Mouse (Mus musculus): ENCODE data around the gene Pou2f3. TPM values are rescaled to one million over a fixed set of nuclear protein-coding genes. Genes with fewer than 3 reads are reported as not detected.

Gene Pou2f3
- polyA plus RNA-seq, 1 experiment from 2014 or later, result 0.11 TPM

- no peak overlapping the region for H3K4me3 ChIP-seq (ENCODE audit: low read length)
- ATAC-seq, result no peak
- 91% methylated on average over 7 of the region's 7 CpGs for WGBS
- no peak overlapping the region for H3K27ac ChIP-seq (ENCODE audit: low read depth, low read length)
- peaks cover 9% of the 10 kb centered on the region for H3K4me1 ChIP-seq (ENCODE audit: control insufficient read depth, insufficient read depth, low read depth, low read length)
- no peaks in the 10 kb centered on the region for H3K27me3 ChIP-seq (replicated peaks; ENCODE audit: control insufficient read depth, insufficient read depth, low read length)
- H3K9me3 ChIP-seq (ENCODE audit: control insufficient read depth, low read length), result no peaks in the 10 kb centered on the region
- peaks cover 11% of the 10 kb centered on the region; the same call in 1 of the 2 replicates for H3K36me3 ChIP-seq (ENCODE audit: control insufficient read depth, insufficient read depth, low read length)
- H3K9ac ChIP-seq (ENCODE audit: low read depth, low read length), result no peak overlapping the region
- H3K4me2 ChIP-seq (ENCODE audit: low read length), result no peak overlapping the region
Measured at GRCm38 (mm10) chr9:43109125-43109524, 101.0 kb downstream of the Pou2f3 start.

GRCm38 (mm10) chr9:43108721-43109120, 101.4 kb downstream of the Pou2f3 start:
- no peak for ATAC-seq
- WGBS, result 95% methylated on average over 3 of the region's 3 CpGs
- H3K4me2 ChIP-seq (ENCODE audit: low read length), result no peak overlapping the region

GRCm38 (mm10) chr9:43108081-43108480, 102.1 kb downstream of the Pou2f3 start:
- no peak overlapping the region for H3K27ac ChIP-seq (ENCODE audit: low read depth, low read length)
- no peak overlapping the region for H3K4me2 ChIP-seq (ENCODE audit: low read length)
- H3K27me3 ChIP-seq (replicated peaks; ENCODE audit: control insufficient read depth, insufficient read depth, low read length), result no peaks in the 10 kb centered on the region
- no peak overlapping the region for H3K4me3 ChIP-seq (ENCODE audit: low read length)
- ATAC-seq, result no peak
- peaks cover 11% of the 10 kb centered on the region; the same call in 1 of the 2 replicates for H3K36me3 ChIP-seq (ENCODE audit: control insufficient read depth, insufficient read depth, low read length)
- H3K4me1 ChIP-seq (ENCODE audit: control insufficient read depth, insufficient read depth, low read depth, low read length), result peaks cover 18% of the 10 kb centered on the region
- WGBS, result 93% methylated on average over 1 of the region's 1 CpGs
- no peaks in the 10 kb centered on the region for H3K9me3 ChIP-seq (ENCODE audit: control insufficient read depth, low read length)
- no peak overlapping the region for H3K9ac ChIP-seq (ENCODE audit: low read depth, low read length)

More at GRCm38 (mm10) chr9:43108721-43109120, 101.4 kb downstream of the Pou2f3 start:
- no peaks in the 10 kb centered on the region for H3K9me3 ChIP-seq (ENCODE audit: control insufficient read depth, low read length)
- peaks cover 11% of the 10 kb centered on the region; the same call in 1 of the 2 replicates for H3K36me3 ChIP-seq (ENCODE audit: control insufficient read depth, insufficient read depth, low read length)
- H3K27me3 ChIP-seq (replicated peaks; ENCODE audit: control insufficient read depth, insufficient read depth, low read length), result no peaks in the 10 kb centered on the region
- peaks cover 13% of the 10 kb centered on the region for H3K4me1 ChIP-seq (ENCODE audit: control insufficient read depth, insufficient read depth, low read depth, low read length)
- no peak overlapping the region for H3K4me3 ChIP-seq (ENCODE audit: low read length)
- no peak overlapping the region for H3K27ac ChIP-seq (ENCODE audit: low read depth, low read length)
- H3K9ac ChIP-seq (ENCODE audit: low read depth, low read length), result no peak overlapping the region

- Histone ChIP-seq H3K9ac (ENCODE audit: low read depth, low read length) (no peak overlapping the region), H3K9me3 (ENCODE audit: control insufficient read depth, low read length) (no peaks in the 10 kb centered on the region), H3K36me3 (ENCODE audit: control insufficient read depth, insufficient read depth, low read length) (peaks cover 11% of the 10 kb centered on the region; the same call in 1 of the 2 replicates), H3K4me3 (ENCODE audit: low read length) (no peak overlapping the region), H3K27ac (ENCODE audit: low read depth, low read length) (no peak overlapping the region), H3K4me2 (ENCODE audit: low read length) (no peak overlapping the region; the same call in 1 of the 2 replicates), H3K4me1 (ENCODE audit: control insufficient read depth, insufficient read depth, low read depth, low read length) (peaks cover 21% of the 10 kb centered on the region), H3K27me3 (replicated peaks; ENCODE audit: control insufficient read depth, insufficient read depth, low read length) (no peaks in the 10 kb centered on the region)
- 49% methylated on average over 5 of the region's 5 CpGs for WGBS
- ATAC-seq, result no peak
Measured at GRCm38 (mm10) chr9:43107555-43107954, 102.6 kb downstream of the Pou2f3 start.

- peak within 1 kb of the TSS; percentile 85 for H3K4me3 ChIP-seq (ENCODE audit: low read length)
- no peaks in the 10 kb centered on the region for H3K27me3 ChIP-seq (replicated peaks; ENCODE audit: control insufficient read depth, insufficient read depth, low read length)
- H3K9ac ChIP-seq (ENCODE audit: low read depth, low read length), result peak within 1 kb of the TSS; percentile 88
- no peaks in the 10 kb centered on the region for H3K9me3 ChIP-seq (ENCODE audit: control insufficient read depth, low read length)
- peak within 1 kb of the TSS; percentile 91 for H3K27ac ChIP-seq (ENCODE audit: low read depth, low read length)
- H3K4me1 ChIP-seq (ENCODE audit: control insufficient read depth, insufficient read depth, low read depth, low read length), result peaks cover 24% of the 10 kb centered on the region
- H3K36me3 ChIP-seq (ENCODE audit: control insufficient read depth, insufficient read depth, low read length), result peaks cover 11% of the 10 kb centered on the region; the same call in 1 of the 2 replicates
- peak within 1 kb of the TSS; percentile 88 for H3K4me2 ChIP-seq (ENCODE audit: low read length)
- ATAC-seq, result no peak
- WGBS, result 35% methylated on average over 10 of the region's 10 CpGs
Measured at GRCm38 (mm10) chr9:43107187-43107517, 103.0 kb downstream of the Pou2f3 start, which contains the start of gene Arhgef12. Gene Arhgef12, minus strand, starts transcription at chr9:43107239.

- Histone ChIP-seq H3K9ac (ENCODE audit: low read depth, low read length) (peak overlapping the region; percentile 88), H3K4me1 (ENCODE audit: control insufficient read depth, insufficient read depth, low read depth, low read length) (peaks cover 27% of the 10 kb centered on the region), H3K27me3 (replicated peaks; ENCODE audit: control insufficient read depth, insufficient read depth, low read length) (no peaks in the 10 kb centered on the region), H3K9me3 (ENCODE audit: control insufficient read depth, low read length) (no peaks in the 10 kb centered on the region), H3K36me3 (ENCODE audit: control insufficient read depth, insufficient read depth, low read length) (peaks cover 11% of the 10 kb centered on the region; the same call in 1 of the 2 replicates), H3K27ac (ENCODE audit: low read depth, low read length) (peak overlapping the region; percentile 91), H3K4me2 (ENCODE audit: low read length) (peak overlapping the region; percentile 88), H3K4me3 (ENCODE audit: low read length) (peak overlapping the region; percentile 85)
- ATAC-seq, result peak; percentile 53
- 15% methylated on average over 22 of the region's 22 CpGs for WGBS
Measured at GRCm38 (mm10) chr9:43106426-43107186, 103.6 kb downstream of the Pou2f3 start.

GRCm38 (mm10) chr9:43105664-43106361, 104.4 kb downstream of the Pou2f3 start:
- Histone ChIP-seq H3K4me2 (ENCODE audit: low read length) (peak overlapping the region; percentile 88), H3K4me3 (ENCODE audit: low read length) (peak overlapping the region; percentile 85), H3K27me3 (replicated peaks; ENCODE audit: control insufficient read depth, insufficient read depth, low read length) (no peaks in the 10 kb centered on the region), H3K9ac (ENCODE audit: low read depth, low read length) (peak overlapping the region; percentile 88), H3K9me3 (ENCODE audit: control insufficient read depth, low read length) (no peaks in the 10 kb centered on the region), H3K4me1 (ENCODE audit: control insufficient read depth, insufficient read depth, low read depth, low read length) (peaks cover 27% of the 10 kb centered on the region), H3K27ac (ENCODE audit: low read depth, low read length) (peak overlapping the region; percentile 91), H3K36me3 (ENCODE audit: control insufficient read depth, insufficient read depth, low read length) (peaks cover 9% of the 10 kb centered on the region; the same call in 1 of the 2 replicates)
- 0% methylated on average over 61 of the region's 91 CpGs for WGBS
- ATAC-seq, result peak; percentile 86

- ATAC-seq, result no peak; the same call in 1 of the 2 replicates
Measured at GRCm38 (mm10) chr9:43104873-43105663, 105.1 kb downstream of the Pou2f3 start.

More at GRCm38 (mm10) chr9:43104873-43105663, 105.1 kb downstream of the Pou2f3 start:
- H3K9me3 ChIP-seq (ENCODE audit: control insufficient read depth, low read length), result no peaks in the 10 kb centered on the region
- WGBS, result under 1% methylated on average over 35 of the region's 40 CpGs
- H3K36me3 ChIP-seq (ENCODE audit: control insufficient read depth, insufficient read depth, low read length), result peaks cover 2% of the 10 kb centered on the region; the same call in 1 of the 2 replicates
- H3K27ac ChIP-seq (ENCODE audit: low read depth, low read length), result peak overlapping the region; percentile 91
- peak overlapping the region; percentile 88 for H3K9ac ChIP-seq (ENCODE audit: low read depth, low read length)
- peak overlapping the region; percentile 88 for H3K4me2 ChIP-seq (ENCODE audit: low read length)
- peak overlapping the region; percentile 85 for H3K4me3 ChIP-seq (ENCODE audit: low read length)
- H3K4me1 ChIP-seq (ENCODE audit: control insufficient read depth, insufficient read depth, low read depth, low read length), result peaks cover 27% of the 10 kb centered on the region
- no peaks in the 10 kb centered on the region for H3K27me3 ChIP-seq (replicated peaks; ENCODE audit: control insufficient read depth, insufficient read depth, low read length)

All from hindbrain, embryonic 16.5 days (tissue).